Mouse (Mus musculus) left cerebral cortex, postnatal 10 days (tissue): ENCODE results near the gene Camk2g. TPM values are rescaled to one million over a fixed set of nuclear protein-coding genes. Genes with fewer than 3 reads are reported as not detected.

Experiments
- DNase-seq, 2 experiments: peaks; one replicate each; pipeline ENCODE4 v3.0.0; 2021 to 2022; ENCODE audit warnings: low spot score in 2 of 2, mixed read lengths in 1 of 2; ENCODE audit errors: extremely low spot score in 1 of 2
- intact Hi-C: fragments of 180-260 bp; cut with DNase I; formaldehyde crosslinking; loops from one replicate; pipeline ENCODE4 v1.15.1; 2025
- total RNA-seq, 2 experiments: library from RNA; stranded (reverse); gene quantifications; 2 replicates each; pipeline ENCODE4 v1.2.3; 2021

Gene Camk2g
- 100 to 1,000 TPM; 255 to 269 TPM for total RNA-seq

DNA sequence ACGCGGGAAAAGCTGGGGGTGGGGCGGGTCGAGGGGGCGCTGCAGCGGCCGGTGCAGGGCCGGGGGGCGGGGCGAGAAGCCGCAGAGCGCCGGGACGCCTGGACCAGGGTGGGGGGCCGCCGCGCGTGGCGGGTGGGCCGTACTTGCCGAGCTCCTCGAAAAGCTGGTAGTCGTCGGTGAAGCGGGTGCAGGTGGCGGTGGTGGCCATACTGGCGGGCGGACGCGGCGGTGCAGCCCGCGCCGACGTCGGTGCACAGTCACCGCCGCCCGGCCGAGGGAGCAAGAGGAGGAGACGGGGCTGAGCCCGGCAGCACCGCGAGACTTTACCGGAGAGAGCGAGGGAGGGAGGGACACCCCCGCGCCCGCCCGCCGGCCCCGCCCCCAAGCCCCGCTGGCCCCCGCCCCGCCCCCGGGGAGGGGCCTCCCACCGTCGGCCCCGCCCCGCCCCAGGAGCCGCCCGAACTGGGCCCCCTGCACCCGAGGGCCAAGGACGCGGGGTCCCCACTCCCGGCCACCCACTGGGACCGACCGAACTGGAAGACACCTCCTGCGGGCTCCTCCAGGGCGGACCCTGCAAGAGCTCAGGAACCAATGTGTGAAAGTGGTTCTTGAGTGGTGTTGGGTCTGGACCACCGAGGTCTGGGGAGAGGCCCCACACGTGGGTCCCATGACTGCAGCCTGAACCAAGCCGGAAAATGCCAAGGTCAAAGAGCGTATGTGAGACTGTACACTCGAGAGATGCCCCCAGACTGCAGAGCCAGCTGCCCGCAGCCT lies at the start of gene Camk2g:
Camk2g (minus strand) TSS at position 331 of the 774 bp plus-strand sequence.
- intact Hi-C loops = loop anchor here (2.0 to 5.0 kb wide), 2 partner anchors 27 to 37 kb away; no protein-coding TSS in a partner anchor
- DNase-seq = peak; percentile 63 to 93

- intact Hi-C loops = no loop called here
- DNase-seq = no peak
These were observed 48.7 kb upstream of the Camk2g start for GRCm38 (mm10) chr14:20842629-20843028.

- intact Hi-C loops = no loop called here
These were observed 47.6 kb upstream of the Camk2g start for GRCm38 (mm10) chr14:20841526-20841925.

GRCm38 (mm10) chr14:20837681-20838080 lies 43.8 kb upstream of the Camk2g start:
- DNase-seq = no peak
- intact Hi-C loops = no loop called here

More at GRCm38 (mm10) chr14:20841526-20841925, 47.6 kb upstream of the Camk2g start:
- DNase-seq = no peak

- no peak for DNase-seq
- intact Hi-C loops = no loop called here
These were observed 43.1 kb upstream of the Camk2g start for GRCm38 (mm10) chr14:20836905-20837376.

- DNase-seq = peak in 1 of 2 experiments; percentile 81
- intact Hi-C loops = no loop called here
These were observed 42.5 kb upstream of the Camk2g start, which contains the start of gene Plau for GRCm38 (mm10) chr14:20836171-20836904. Plau (plus strand) TSS chr14:20836660.

- DNase-seq = no peak
- intact Hi-C loops = no loop called here
These were observed 40.2 kb upstream of the Camk2g start for GRCm38 (mm10) chr14:20834136-20834535.

DNA sequence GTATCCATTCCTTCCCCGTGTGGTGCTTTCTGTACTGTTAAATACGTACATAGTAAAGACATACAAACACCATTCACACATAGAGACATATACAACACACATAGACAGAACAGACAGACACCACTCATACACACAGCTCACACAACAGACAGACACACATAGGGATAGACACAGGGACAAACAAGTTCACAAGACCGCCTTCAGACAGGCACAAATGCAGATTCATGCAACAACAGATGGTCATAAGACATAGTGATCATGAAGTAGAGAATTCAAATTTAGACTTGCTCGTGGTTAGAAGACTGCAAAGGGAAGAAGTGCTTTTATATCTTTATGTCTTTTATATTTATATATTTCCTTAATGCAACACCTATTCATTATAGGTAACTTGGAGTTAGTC lies 39.6 kb upstream of the Camk2g start:
- DNase-seq = no peak
- intact Hi-C loops = no loop called here

DNA sequence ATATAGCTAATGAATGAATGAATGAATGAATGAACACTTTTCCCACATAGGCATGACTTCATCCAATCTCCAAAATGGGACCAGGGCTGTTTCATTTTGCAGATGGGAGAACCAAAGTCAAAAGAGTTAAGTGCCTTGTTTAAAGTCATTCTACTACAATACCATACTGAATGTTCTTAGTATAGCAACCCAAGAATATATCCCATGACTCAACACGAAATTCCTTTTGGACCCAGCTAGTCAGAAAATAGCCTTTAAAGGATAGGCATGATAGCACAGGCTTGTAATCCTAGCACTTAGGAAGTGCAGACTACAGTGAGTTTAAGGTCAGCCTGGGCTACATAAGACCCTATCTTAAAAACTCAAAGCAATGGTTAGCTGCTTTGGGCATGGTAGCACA lies 38.0 kb upstream of the Camk2g start:
- intact Hi-C loops = no loop called here
- no peak for DNase-seq

- no peak for DNase-seq
- intact Hi-C loops = no loop called here
These were observed 37.4 kb upstream of the Camk2g start for GRCm38 (mm10) chr14:20831141-20831910.

DNA sequence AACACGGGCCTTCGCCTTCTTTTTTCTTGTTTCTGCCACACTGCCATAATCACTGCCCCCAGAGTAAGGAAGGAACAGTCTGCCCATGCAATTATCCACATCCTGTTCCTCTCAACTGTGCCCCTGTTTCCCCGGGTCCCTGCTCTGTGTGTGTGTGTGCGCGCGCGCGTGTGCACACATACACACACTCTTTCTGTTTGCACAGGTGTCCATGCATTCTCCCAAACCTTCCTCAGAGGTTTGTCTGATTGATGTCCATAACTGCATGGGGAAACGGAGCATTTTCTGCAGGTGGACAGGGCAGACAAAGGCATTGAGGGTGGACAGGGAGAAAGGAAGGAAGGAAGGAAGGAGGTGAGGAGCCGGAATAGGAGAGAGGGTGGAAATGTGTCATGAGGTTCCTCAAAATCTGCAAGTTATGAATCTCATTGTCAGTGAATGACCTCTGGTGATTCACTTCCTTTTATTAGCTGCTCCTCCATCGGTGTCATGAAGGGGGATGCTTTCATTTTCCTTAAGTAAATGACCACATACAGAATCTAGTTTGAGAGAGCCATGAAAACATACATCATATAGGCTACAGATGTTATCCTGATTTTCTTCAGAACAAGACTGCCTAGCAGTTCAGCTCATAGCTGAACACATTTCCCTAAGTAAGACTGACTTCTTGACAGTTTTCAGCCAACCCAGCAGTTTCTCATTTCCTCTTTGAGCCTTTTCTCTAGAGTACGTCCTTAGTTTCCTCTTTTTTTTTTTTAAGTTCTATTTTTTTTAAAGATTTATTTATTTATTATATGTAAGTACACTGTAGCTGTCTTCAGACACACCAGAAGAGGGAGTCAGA lies 35.9 kb upstream of the Camk2g start:
- DNase-seq = no peak
- intact Hi-C loops = no loop called here

DNA sequence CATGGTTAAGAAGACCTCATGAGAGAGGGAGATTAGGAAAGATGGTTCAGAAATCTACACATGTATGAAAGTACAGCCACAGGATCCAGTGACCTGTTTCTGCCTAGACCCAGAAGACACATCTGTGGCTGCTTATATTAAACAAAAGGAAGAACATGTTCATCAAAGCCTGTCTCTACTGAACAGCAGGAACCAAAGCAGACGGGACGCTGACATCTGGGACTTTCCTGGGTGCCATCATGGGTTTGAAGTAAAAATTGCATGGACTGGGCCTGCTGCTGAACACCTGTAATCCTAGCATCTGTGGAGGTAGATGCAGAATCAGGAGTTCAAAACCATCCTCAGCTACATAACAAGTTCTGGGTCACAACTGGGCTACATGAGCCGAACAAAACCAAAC lies 34.6 kb upstream of the Camk2g start:
- DNase-seq = no peak
- intact Hi-C loops = no loop called here

GRCm38 (mm10) chr14:20827491-20827890 lies 33.6 kb upstream of the Camk2g start:
- intact Hi-C loops = no loop called here

GRCm38 (mm10) chr14:20827061-20827460 lies 33.2 kb upstream of the Camk2g start:
- intact Hi-C loops = no loop called here
- DNase-seq = no peak

More at GRCm38 (mm10) chr14:20827491-20827890, 33.6 kb upstream of the Camk2g start:
- DNase-seq = no peak

DNA sequence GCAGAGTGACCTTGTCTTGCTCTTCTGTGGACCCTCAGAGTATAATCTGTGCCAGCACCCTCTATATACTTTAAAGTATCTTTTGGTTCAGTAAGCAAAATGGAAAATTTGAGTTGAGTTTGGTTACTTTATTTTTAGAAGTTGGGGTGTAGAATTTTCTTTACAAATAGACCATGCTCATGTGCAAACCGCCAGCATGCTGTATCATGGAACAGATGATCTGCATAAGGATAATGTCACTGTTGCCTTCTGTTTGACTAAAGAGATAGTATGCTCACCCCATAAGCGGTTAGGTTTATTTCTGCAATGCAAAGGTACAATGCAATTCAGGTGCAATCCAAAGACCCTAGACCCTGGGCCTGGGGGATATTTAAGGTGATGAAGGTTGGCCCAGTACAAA lies 31.6 kb upstream of the Camk2g start:
- intact Hi-C loops = no loop called here
- no peak for DNase-seq

GRCm38 (mm10) chr14:20824517-20824916 lies 30.6 kb upstream of the Camk2g start:
- DNase-seq = no peak
- intact Hi-C loops = no loop called here

- no peak for DNase-seq
- intact Hi-C loops = no loop called here
These were observed 21.6 kb upstream of the Camk2g start for GRCm38 (mm10) chr14:20815448-20815847.

DNA sequence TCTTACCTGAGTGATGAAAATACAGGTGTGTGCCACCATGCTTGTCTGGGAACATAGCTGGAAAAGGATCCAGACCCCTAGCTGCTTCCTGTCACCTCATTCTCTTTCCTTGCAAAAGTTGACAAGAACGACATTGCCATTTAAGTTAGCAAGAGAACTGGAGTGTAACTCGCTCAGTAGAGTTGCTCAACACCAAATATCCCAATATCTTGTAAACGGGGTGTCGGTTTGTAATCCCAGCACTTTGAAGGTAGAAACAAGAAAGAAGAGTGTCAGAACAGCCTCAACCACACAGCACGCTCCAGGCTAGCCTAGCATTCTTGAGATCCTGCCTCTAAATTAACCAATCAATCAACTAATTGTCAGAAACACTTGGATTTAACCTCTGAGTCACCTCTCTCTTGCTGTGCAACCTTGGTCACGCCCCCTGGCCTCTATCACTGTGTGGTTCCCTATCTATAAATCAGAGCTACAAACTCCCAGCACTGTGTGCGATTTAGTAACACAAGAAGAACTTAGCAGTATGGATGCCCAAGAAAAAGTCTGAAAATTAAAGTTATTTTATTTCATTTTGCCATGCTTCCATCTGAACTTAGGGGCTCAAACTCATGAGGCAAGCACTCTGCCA lies 18.0 kb upstream of the Camk2g start:
- intact Hi-C loops = no loop called here
- no peak for DNase-seq
